Mouse (Mus musculus): Measurements from ENCODE around the gene Fez2.

- TF ChIP-seq CTCF (IDR thresholded peaks at IDR 0.05; ENCODE audit: borderline replicate concordance, insufficient read depth, low read length), result no peak
- no peak for TF ChIP-seq POLR2A (IDR thresholded peaks at IDR 0.05; ENCODE audit: low read depth, low read length)
These were observed 11.1 kb downstream of the Fez2 start for GRCm38 (mm10) chr17:78406854-78407253.
